9 mouse cellular contexts compared by ENCODE assay signal in genomic region chr7:12802866-12803726, GRCm38 (mm10). TPM values are rescaled to one million over a fixed set of nuclear protein-coding genes. Genes with fewer than 3 reads are reported as not detected.
DNase-seq lines count a peak whose midpoint lies in the region; ATAC-seq lines count a peak whose summit lies in the region.
"Had no signal": no experiment of that assay in that cellular context is flagged by ENCODE, and none has a peak within 500 bp of the region (broad histone marks: within the 10 kb centered on the region; RNA-seq: fewer than 3 reads in every experiment).

Gene Zscan18, minus strand, starts transcription at chr7:12803635.

- peak; percentile 89 for ATAC-seq in CD4-positive, CD25-positive, alpha-beta regulatory T cell, adult 4 months
- peak; percentile 98 for ATAC-seq in forebrain, embryonic 16.5 days
- ATAC-seq in liver, embryonic 15.5 days (ENCODE audit: insufficient read depth): peak; percentile 70
- peak; percentile 97 for ATAC-seq in neural tube, embryonic 12.5 days (ENCODE audit: low FRiP score, low read depth)
- peak; percentile 94 for ATAC-seq in stomach, embryonic 16.5 days (ENCODE audit: insufficient read depth, low FRiP score)

- 5% methylated on average over 30 of the region's 31 CpGs for WGBS in forebrain, embryonic 16.5 days
- 4% methylated on average over 31 of the region's 31 CpGs for WGBS in liver, embryonic 15.5 days (ENCODE audit: insufficient replicate concordance)
- 9% methylated on average over 31 of the region's 31 CpGs for WGBS in neural tube, embryonic 12.5 days
- WGBS in stomach, embryonic 16.5 days: 5% methylated on average over 31 of the region's 31 CpGs

- H3K9ac ChIP-seq in forebrain, embryonic 16.5 days (replicated peaks; ENCODE audit: low read depth, low read length): peak within 1 kb of the TSS; percentile 49
- H3K9ac ChIP-seq in liver, embryonic 15.5 days: peak within 1 kb of the TSS; percentile 21; the same call in 1 of the 2 replicates
- peak within 1 kb of the TSS; percentile 73 for H3K9ac ChIP-seq in neural tube, embryonic 12.5 days
- peak within 1 kb of the TSS; percentile 74 for H3K9ac ChIP-seq in stomach, embryonic 16.5 days (ENCODE audit: low read length)

- H3K4me1 ChIP-seq in forebrain, embryonic 16.5 days (replicated peaks; ENCODE audit: control insufficient read depth, insufficient read depth, low read length): peaks cover 13% of the 10 kb centered on the region
- peaks cover 12% of the 10 kb centered on the region; the same call in 1 of the 2 replicates for H3K4me1 ChIP-seq in liver, embryonic 15.5 days (replicated peaks)
- H3K4me1 ChIP-seq in neural tube, embryonic 12.5 days: no peaks in the 10 kb centered on the region
- H3K4me1 ChIP-seq in stomach, embryonic 16.5 days (ENCODE audit: control insufficient read depth, insufficient read depth, low read length): 0 out of 2 replicates have a peak, but pooled peaks cover 3% of the 10 kb centered on the region

- peak; percentile 76 for DNase-seq in cerebellum, adult 11 months
- DNase-seq in heart, postnatal 25 days (ENCODE audit: low spot score): peak; percentile 51
- DNase-seq in layer of hippocampus, adult 11-12 months (ENCODE audit: low spot score): peak; percentile 82

- intact Hi-C loops in heart, postnatal 25 days (cut with DNase I): loop anchor here (2.0 to 10.0 kb wide), 2 partner anchors 16 to 172 kb away; partner anchors contain the start of genes Zfp329 and Zfp446

- peak within 1 kb of the TSS; percentile 52 for H3K27ac ChIP-seq in forebrain, embryonic 16.5 days (ENCODE audit: low read length)
- no peak within 1 kb of the TSS for H3K27ac ChIP-seq in liver, embryonic 15.5 days (replicated peaks)
- peak within 1 kb of the TSS; percentile 53; the same call in 1 of the 2 replicates for H3K27ac ChIP-seq in neural tube, embryonic 12.5 days
- peak within 1 kb of the TSS; percentile 60 for H3K27ac ChIP-seq in stomach, embryonic 16.5 days (ENCODE audit: low read length)

- H3K4me2 ChIP-seq in forebrain, embryonic 16.5 days (ENCODE audit: low read length): peak within 1 kb of the TSS; percentile 60
- H3K4me2 ChIP-seq in liver, embryonic 15.5 days: peak within 1 kb of the TSS; percentile 78
- H3K4me2 ChIP-seq in neural tube, embryonic 12.5 days (replicated peaks): peak within 1 kb of the TSS; percentile 65
- H3K4me2 ChIP-seq in stomach, embryonic 16.5 days (ENCODE audit: low read depth, low read length): peak within 1 kb of the TSS; percentile 95

- H3K36me3 ChIP-seq in forebrain, embryonic 16.5 days (ENCODE audit: control insufficient read depth, insufficient read depth): peaks cover 18% of the 10 kb centered on the region
- H3K36me3 ChIP-seq in liver, embryonic 15.5 days (replicated peaks): peaks cover 9% of the 10 kb centered on the region
- peaks cover 19% of the 10 kb centered on the region for H3K36me3 ChIP-seq in neural tube, embryonic 12.5 days
- H3K36me3 ChIP-seq in stomach, embryonic 16.5 days (ENCODE audit: control insufficient read depth, insufficient read depth, low read length): peaks cover 16% of the 10 kb centered on the region; the same call in 1 of the 2 replicates

- peak within 1 kb of the TSS; percentile 55 for H3K4me3 ChIP-seq in forebrain, embryonic 16.5 days (replicated peaks; ENCODE audit: low read length)
- peak within 1 kb of the TSS; percentile 51 for H3K4me3 ChIP-seq in liver, embryonic 15.5 days (replicated peaks)
- peak within 1 kb of the TSS; percentile 36 for H3K4me3 ChIP-seq in neural tube, embryonic 12.5 days
- peak within 1 kb of the TSS; percentile 63 for H3K4me3 ChIP-seq in stomach, embryonic 16.5 days (replicated peaks; ENCODE audit: low read length)

- peaks cover 3% of the 10 kb centered on the region; the same call in 1 of the 2 replicates for H3K9me3 ChIP-seq in forebrain, embryonic 16.5 days (ENCODE audit: control insufficient read depth, low read length)
- H3K9me3 ChIP-seq in liver, embryonic 15.5 days (replicated peaks): no peaks in the 10 kb centered on the region
- H3K9me3 ChIP-seq in neural tube, embryonic 12.5 days: peaks cover 6% of the 10 kb centered on the region; the same call in 1 of the 2 replicates
- H3K9me3 ChIP-seq in stomach, embryonic 16.5 days (replicated peaks; ENCODE audit: control insufficient read depth, low read length): no peaks in the 10 kb centered on the region

- no peaks in the 10 kb centered on the region for H3K27me3 ChIP-seq in forebrain, embryonic 16.5 days (replicated peaks; ENCODE audit: control insufficient read depth, insufficient read depth, low read length)
- H3K27me3 ChIP-seq in liver, embryonic 15.5 days: no peaks in the 10 kb centered on the region
- no peaks in the 10 kb centered on the region for H3K27me3 ChIP-seq in neural tube, embryonic 12.5 days (replicated peaks)
- H3K27me3 ChIP-seq in stomach, embryonic 16.5 days (ENCODE audit: control insufficient read depth, insufficient read depth, low read length): no peaks in the 10 kb centered on the region
- H3K27me3 ChIP-seq: CH12.LX had no signal

RNA-seq across cellular contexts. Expression of gene Zscan18, which starts in this region (rescaled TPM):
- polyA plus RNA-seq in CD4-positive, CD25-positive, alpha-beta regulatory T cell, adult 4 months (2017; shearing (Covaris generic)): 1 to 10 TPM in 1 of 2 experiments, under 1 TPM in 1; 0.42 to 1.4 TPM
- 27.9 and 30.9 TPM in 2 replicates for polyA plus RNA-seq in forebrain, embryonic 16.5 days (2015; fragmentation: Nextera tagmentation; extraction: Ambion mirVana)
- under 1 TPM; 0.48 to 0.91 TPM for total RNA-seq in heart, postnatal 25 days (2021)
- 0.24 and 0.44 TPM in 2 replicates for polyA plus RNA-seq in liver, embryonic 15.5 days (2015; fragmentation: Nextera tagmentation; extraction: Ambion mirVana)
- polyA plus RNA-seq in neural tube, embryonic 12.5 days (2016; fragmentation: Nextera tagmentation; extraction: Ambion mirVana): 11.5 and 13.6 TPM in 2 replicates
- 5.7 and 7.6 TPM in 2 replicates for polyA plus RNA-seq in stomach, embryonic 16.5 days (2015; fragmentation: Nextera tagmentation; extraction: Ambion mirVana)

Comparison
In these comparisons a context has a peak if more than half of its experiments do, and no peak if none do; other contexts are left out.
1. Peak in DNase-seq in heart, postnatal 25 days; RNA of the gene not detected or under 1 TPM.
2. Peak in ATAC-seq, H3K4me3 ChIP-seq, H3K9ac ChIP-seq and H3K4me2 ChIP-seq in liver, embryonic 15.5 days; RNA of the gene not detected or under 1 TPM.
3. H3K9ac ChIP-seq: peak in every context shown above with its lines; median percentile 74 in stomach, embryonic 16.5 days; 73 in neural tube, embryonic 12.5 days; 49 in forebrain, embryonic 16.5 days; 21 in liver, embryonic 15.5 days.